Mouse (Mus musculus) spleen, adult 2 months (tissue): Measurements from ENCODE around the gene Olfr561. TPM values are rescaled to one million over a fixed set of nuclear protein-coding genes. Genes with fewer than 3 reads are reported as not detected.

Experiments used
- DNase-seq, 2 experiments: peaks; one replicate each; pipeline versions ENCODE4 v3.0.0 to v3.0.0-alpha.2; 2012 to 2021; ENCODE audit warnings: low spot score in 2 of 2, low read depth in 1 of 2
- H3K27ac ChIP-seq: fragments of 200-500 bp; 2 replicates; pipeline ENCODE4 v1.5.1; 2012; ENCODE audit warnings: low read length, inconsistent platforms; ENCODE audit not compliant: insufficient read depth
- H3K27me3 ChIP-seq: fragments of 200-500 bp; 2 replicates; pipeline ENCODE4 v1.6.1; 2012; ENCODE audit warnings: mild to moderate bottlenecking, moderate library complexity, low read length, inconsistent platforms; ENCODE audit not compliant: control insufficient read depth, insufficient read depth
- H3K36me3 ChIP-seq: fragments of 200-500 bp; 2 replicates; pipeline ENCODE4 v1.6.1; 2012; ENCODE audit warnings: mild to moderate bottlenecking, low read length, inconsistent platforms; ENCODE audit not compliant: control insufficient read depth, insufficient read depth
- H3K4me1 ChIP-seq: fragments of 200-500 bp; 2 replicates; pipeline ENCODE4 v1.6.1; 2011; ENCODE audit warnings: inconsistent platforms; ENCODE audit not compliant: control insufficient read depth, insufficient read depth, insufficient read length
- H3K4me3 ChIP-seq: fragments of 200-500 bp; 2 replicates; pipeline ENCODE4 v1.5.1; 2011; ENCODE audit warnings: mild to moderate bottlenecking, inconsistent platforms; ENCODE audit not compliant: insufficient read depth, insufficient read length; ENCODE audit errors: extremely low read depth
- CTCF ChIP-seq: fragments of 200-500 bp; IDR thresholded peaks from 2 replicates; pipeline ENCODE4 v1.5.1; 2011; ENCODE audit warnings: mild to moderate bottlenecking, inconsistent platforms; ENCODE audit not compliant: insufficient read depth, insufficient read length, insufficient replicate concordance; ENCODE audit errors: extremely low read depth
- POLR2A ChIP-seq: fragments of 200-500 bp; IDR thresholded peaks from 2 replicates; pipeline ENCODE4 v1.6.1; 2011; ENCODE audit warnings: low read depth, low read length, inconsistent platforms
- WGBS: fragments of 180-500 bp; shearing (Covaris S2); methylation state at CpG from one replicate; pipeline ENCODE4 v1.1.7; 2018; 5-methylcytosine and 5-hydroxymethylcytosine counted together
- polyA plus RNA-seq: library from polyadenylated mRNA; depleted of rRNA; stranded (reverse); fragments of >200 nt; gene quantifications from 2 replicates; pipeline ENCODE4 v1.2.3, GENCODE M21; 2012; rRNA removed

Gene Olfr561
- not detected in 2 replicates for polyA plus RNA-seq

DNA sequence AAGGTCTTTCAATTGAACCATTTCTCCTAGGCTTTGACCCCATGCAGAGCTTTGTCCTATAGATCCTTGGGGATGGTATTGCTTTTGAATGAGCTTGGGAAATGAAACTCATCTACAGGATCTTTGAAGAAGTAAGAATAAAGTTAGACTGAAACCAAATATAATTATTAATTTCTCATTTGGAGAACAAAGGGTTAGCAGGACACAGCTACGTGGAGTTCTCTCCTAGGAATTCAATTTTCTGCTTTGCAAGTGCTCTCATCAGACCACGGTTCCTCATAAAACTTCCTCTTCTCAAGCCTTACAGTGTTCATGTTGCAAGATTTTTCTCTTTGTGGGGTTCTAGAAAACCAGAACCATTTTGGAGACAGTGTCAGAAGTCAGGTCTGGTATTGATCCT lies at the start of gene Olfr561:
Gene Olfr561 (plus strand): TSS at position 301 of the 400 bp plus-strand sequence.
- Histone ChIP-seq H3K36me3 (no peaks in the 10 kb centered on the region), H3K27me3 (no peaks in the 10 kb centered on the region), H3K4me3 (no peak within 1 kb of the TSS), H3K4me1 (no peaks in the 10 kb centered on the region), H3K27ac (no peak within 1 kb of the TSS)
- TF ChIP-seq CTCF (no peak), POLR2A (no peak)
- DNase-seq: no peak
- 18% methylated on average over 2 of the region's 2 CpGs for WGBS

DNA sequence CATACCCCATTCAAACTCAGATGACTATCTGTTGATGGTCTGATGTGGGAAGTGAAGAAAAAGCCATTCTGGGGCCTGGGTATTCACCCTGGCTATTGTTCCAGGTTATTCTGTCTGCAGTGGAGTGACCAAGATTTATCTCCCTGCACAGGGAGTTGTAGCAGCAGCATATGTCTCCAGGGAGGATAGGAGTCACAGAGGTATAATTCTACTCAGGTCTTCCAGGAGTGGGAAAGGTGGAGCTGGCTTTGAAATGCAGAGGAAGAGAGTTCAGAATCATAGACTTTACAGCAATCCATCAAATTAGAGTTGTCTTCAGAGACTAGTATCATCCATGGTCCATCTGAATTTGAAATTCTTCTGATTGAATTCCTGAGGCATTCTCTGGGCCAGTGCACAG lies 43.6 kb upstream of the Olfr561 start, which contains the start of gene Olfr559:
Gene Olfr559 (minus strand): TSS at position 101 of the 400 bp plus-strand sequence.
- DNase-seq: no peak
- TF ChIP-seq CTCF (no peak), POLR2A (no peak)
- H3K4me3 ChIP-seq: no peak within 1 kb of the TSS

DNA sequence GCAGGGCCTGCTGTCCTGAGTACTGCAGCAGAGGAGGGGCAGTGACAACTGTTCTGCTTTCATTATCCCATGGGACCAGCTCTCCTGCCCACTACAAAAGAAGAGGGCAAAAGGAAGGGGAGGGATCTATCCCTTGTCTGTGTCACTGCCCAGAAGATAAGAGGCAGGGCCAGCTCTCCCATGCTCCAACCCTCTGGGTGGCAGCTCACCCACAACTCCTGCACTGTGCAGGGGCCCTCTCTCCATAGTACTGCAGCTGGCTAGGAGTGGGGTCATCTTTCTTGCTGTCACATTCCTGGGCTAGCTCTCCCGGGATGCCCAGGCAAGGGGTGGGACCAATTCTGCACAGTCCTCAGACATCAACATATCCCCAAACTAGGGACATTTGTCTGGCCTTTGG lies 37.2 kb upstream of the Olfr561 start:
- 73% methylated on average over 1 of the region's 1 CpGs for WGBS
- TF ChIP-seq CTCF (no peak), POLR2A (no peak)

More for the DNA sequence above, 43.6 kb upstream of the Olfr561 start, which contains the start of gene Olfr559:
- no peaks in the 10 kb centered on the region for H3K4me1 ChIP-seq
- H3K27me3 ChIP-seq: no peaks in the 10 kb centered on the region
- no peak within 1 kb of the TSS for H3K27ac ChIP-seq
- H3K36me3 ChIP-seq: no peaks in the 10 kb centered on the region

DNA sequence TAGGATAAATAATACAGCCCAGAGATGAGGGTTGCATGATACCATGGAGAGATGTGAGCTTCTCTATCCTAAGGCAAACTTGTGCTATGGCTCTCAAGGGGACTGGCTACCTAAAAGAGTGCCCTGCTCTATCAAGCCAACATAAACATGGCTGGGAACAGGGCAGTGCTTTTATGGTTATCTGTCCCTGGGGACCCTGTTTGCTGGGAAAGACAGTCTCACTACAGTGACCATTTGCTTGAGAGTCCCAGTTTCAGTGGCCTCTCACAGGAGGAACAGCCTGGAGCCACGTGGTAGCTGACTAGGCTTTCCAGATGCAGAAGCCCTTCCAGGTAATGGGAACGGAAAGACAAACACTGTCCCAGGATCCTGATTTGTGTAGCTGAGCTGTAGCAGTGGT lies 33.3 kb upstream of the Olfr561 start:
- Histone ChIP-seq H3K4me3 (no peak overlapping the region), H3K4me1 (no peaks in the 10 kb centered on the region), H3K36me3 (no peaks in the 10 kb centered on the region), H3K27ac (no peak overlapping the region), H3K27me3 (no peaks in the 10 kb centered on the region)
- no peak for TF ChIP-seq CTCF
- no peak for DNase-seq
- 56% methylated on average over 2 of the region's 2 CpGs for WGBS

More for the DNA sequence above, 37.2 kb upstream of the Olfr561 start:
- Histone ChIP-seq H3K27ac (no peak overlapping the region), H3K4me3 (no peak overlapping the region), H3K27me3 (no peaks in the 10 kb centered on the region), H3K4me1 (no peaks in the 10 kb centered on the region), H3K36me3 (no peaks in the 10 kb centered on the region)
- no peak for DNase-seq

DNA sequence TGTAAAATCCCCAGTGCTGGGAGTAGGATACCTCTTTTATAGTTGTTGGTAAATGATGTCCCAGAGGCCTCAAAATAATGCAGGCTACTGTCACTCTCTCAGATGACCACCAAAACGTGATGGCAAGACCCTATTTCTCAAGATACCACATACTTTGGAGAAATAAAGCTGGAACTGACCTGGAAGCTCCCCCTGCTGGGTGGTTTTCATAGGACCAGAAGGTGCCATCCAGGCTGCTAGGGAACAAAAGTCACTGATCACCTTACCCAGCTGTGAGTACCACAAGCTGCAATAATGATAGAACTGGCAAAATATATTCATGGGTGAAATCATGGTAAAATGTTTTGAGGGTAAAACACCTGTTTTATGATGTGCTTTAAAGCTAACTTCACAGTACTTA lies 18.9 kb upstream of the Olfr561 start:
- no peak for TF ChIP-seq POLR2A
- TF ChIP-seq CTCF: no peak
- H3K4me1 ChIP-seq: no peaks in the 10 kb centered on the region
- 5% methylated on average over 1 of the region's 1 CpGs for WGBS
- no peak overlapping the region for H3K27ac ChIP-seq
- H3K36me3 ChIP-seq: no peaks in the 10 kb centered on the region
- no peak overlapping the region for H3K4me3 ChIP-seq
- no peak for DNase-seq
- no peaks in the 10 kb centered on the region for H3K27me3 ChIP-seq

DNA sequence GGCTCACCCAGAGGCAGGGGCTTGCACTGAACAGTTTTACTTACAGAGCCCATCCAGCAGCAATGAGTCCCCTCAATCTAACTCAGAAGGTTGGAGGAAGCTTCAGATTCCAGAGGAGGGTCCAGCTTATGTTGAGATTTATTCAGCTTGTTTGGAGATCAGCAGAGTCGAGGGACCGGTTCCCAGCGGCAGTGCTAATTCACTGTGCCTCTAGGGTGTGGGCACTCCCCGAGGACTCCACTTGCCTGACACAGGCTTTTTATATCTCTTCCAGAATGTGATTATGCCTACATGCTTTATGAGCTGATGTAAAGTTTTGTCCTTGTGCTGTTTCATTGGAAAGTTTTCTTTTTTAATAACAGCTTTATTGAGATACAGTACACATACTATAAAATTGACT lies 11.8 kb upstream of the Olfr561 start, which contains the start of the genes Olfr560 and Olfr78:
Gene Olfr560 (minus strand): TSS at position 101 of the 400 bp plus-strand sequence.
Gene Olfr78 (minus strand): TSS at position 206 of the 400 bp plus-strand sequence.
- Histone ChIP-seq H3K27ac (no peak within 1 kb of the TSS), H3K4me1 (no peaks in the 10 kb centered on the region), H3K27me3 (no peaks in the 10 kb centered on the region), H3K36me3 (no peaks in the 10 kb centered on the region), H3K4me3 (no peak within 1 kb of the TSS)
- DNase-seq: no peak
- 87% methylated on average over 4 of the region's 4 CpGs for WGBS
- TF ChIP-seq CTCF (no peak), POLR2A (no peak)

DNA sequence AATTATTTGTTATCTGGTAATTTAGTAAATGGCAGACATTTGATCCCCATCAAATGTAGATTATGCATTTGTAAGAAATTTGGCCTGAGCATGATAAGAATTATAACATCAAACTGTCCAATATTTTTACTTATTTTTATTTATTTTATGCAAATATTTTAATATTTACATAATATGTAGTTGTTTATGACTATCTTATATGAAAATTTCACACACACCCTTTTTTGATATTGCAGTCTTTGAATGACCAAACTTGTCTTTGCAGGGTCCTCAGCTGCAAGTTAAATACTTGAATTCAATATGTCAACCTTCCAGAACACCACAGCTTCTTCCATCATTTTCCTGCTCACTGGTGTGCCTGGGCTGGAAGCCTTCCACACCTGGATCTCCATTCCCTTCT lies 32.2 kb downstream of the Olfr561 start, which contains the start of gene Olfr564:
Gene Olfr564 (plus strand): TSS at position 301 of the 400 bp plus-strand sequence.
- TF ChIP-seq CTCF: no peak
- TF ChIP-seq POLR2A: no peak
- DNase-seq: no peak
- H3K4me3 ChIP-seq: no peak within 1 kb of the TSS
- H3K36me3 ChIP-seq: no peaks in the 10 kb centered on the region
- no peaks in the 10 kb centered on the region for H3K4me1 ChIP-seq
- H3K27ac ChIP-seq: no peak within 1 kb of the TSS
- H3K27me3 ChIP-seq: no peaks in the 10 kb centered on the region

Other genes with a start within 250 kb of the Olfr561 start
- gene Olfr547, start 236.5 kb upstream of the Olfr561 start, polyA plus RNA-seq: not detected in 2 replicates
- not detected in 2 replicates for gene Olfr548-ps1, start 230.3 kb upstream of the Olfr561 start, polyA plus RNA-seq
- gene Olfr549, start 221.4 kb upstream of the Olfr561 start, polyA plus RNA-seq: not detected in 2 replicates
- gene Trim21, start 205.7 kb upstream of the Olfr561 start, polyA plus RNA-seq: 6.3 and 8.1 TPM in 2 replicates
- not detected in 2 replicates for gene Olfr550, start 199.8 kb upstream of the Olfr561 start, polyA plus RNA-seq
- gene Olfr551, start 179.3 kb upstream of the Olfr561 start, polyA plus RNA-seq: not detected in 2 replicates
- gene Olfr552, start 173.5 kb upstream of the Olfr561 start, polyA plus RNA-seq: 0.06 and 0.12 TPM in 2 replicates
- gene Olfr553, start 153.0 kb upstream of the Olfr561 start, polyA plus RNA-seq: not detected in 2 replicates
- not detected in 2 replicates for gene Olfr554, start 132.8 kb upstream of the Olfr561 start, polyA plus RNA-seq
- not detected in 2 replicates for gene Olfr555, start 112.4 kb upstream of the Olfr561 start, polyA plus RNA-seq
- gene Olfr556, start 106.3 kb upstream of the Olfr561 start, polyA plus RNA-seq: not detected in 2 replicates
- gene Trim68, start 83.9 kb upstream of the Olfr561 start, polyA plus RNA-seq: 10.6 and 12.4 TPM in 2 replicates
- not detected in 2 replicates for gene Olfr557, start 75.3 kb upstream of the Olfr561 start, polyA plus RNA-seq
- 0.07 and 0.19 TPM in 2 replicates for gene Olfr558, start 69.0 kb upstream of the Olfr561 start, polyA plus RNA-seq
- not detected in 2 replicates for gene Olfr33, start 52.2 kb upstream of the Olfr561 start, polyA plus RNA-seq
- not detected in 2 replicates for gene Olfr559, start 43.7 kb upstream of the Olfr561 start, polyA plus RNA-seq
- not detected in 2 replicates for gene Olfr560, start 11.9 kb upstream of the Olfr561 start, polyA plus RNA-seq
- gene Olfr78, start 11.8 kb upstream of the Olfr561 start, polyA plus RNA-seq: 0.12 and 0.26 TPM in 2 replicates
- gene Olfr564, start 32.3 kb downstream of the Olfr561 start, polyA plus RNA-seq: not detected in 2 replicates
- not detected in 2 replicates for gene Olfr566, start 87.5 kb downstream of the Olfr561 start, polyA plus RNA-seq
- not detected in 2 replicates for gene Olfr568, start 105.9 kb downstream of the Olfr561 start, polyA plus RNA-seq
- not detected in 2 replicates for gene Olfr569, start 119.7 kb downstream of the Olfr561 start, polyA plus RNA-seq
- gene Olfr570, start 123.4 kb downstream of the Olfr561 start, polyA plus RNA-seq: not detected in 2 replicates
- not detected in 2 replicates for gene Olfr571, start 146.3 kb downstream of the Olfr561 start, polyA plus RNA-seq
- gene Olfr572, start 153.2 kb downstream of the Olfr561 start, polyA plus RNA-seq: not detected in 2 replicates
- gene Olfr573-ps1, start 171.4 kb downstream of the Olfr561 start, polyA plus RNA-seq: not detected in 2 replicates
- gene Olfr574, start 177.2 kb downstream of the Olfr561 start, polyA plus RNA-seq: not detected in 2 replicates
- gene Olfr575, start 187.6 kb downstream of the Olfr561 start, polyA plus RNA-seq: not detected in 2 replicates
- not detected in 2 replicates for gene Olfr576, start 191.4 kb downstream of the Olfr561 start, polyA plus RNA-seq
- gene Olfr577, start 204.7 kb downstream of the Olfr561 start, polyA plus RNA-seq: not detected in 2 replicates
- gene Olfr578, start 218.1 kb downstream of the Olfr561 start, polyA plus RNA-seq: not detected in 2 replicates